Mouse (Mus musculus): ENCODE data around the gene Adprh. TPM values are rescaled to one million over a fixed set of nuclear protein-coding genes. Genes with fewer than 3 reads are reported as not detected.
A peak's percentile ranks its signal among the peaks of the same experiment; 100 is the strongest.

The Adprh gene
- polyA plus RNA-seq, 1 experiment from 2014 or later: 128 TPM

GRCm38 (mm10) chr16:38462161-38462560 is 9.7 kb upstream of the Adprh start:
- no peak for ATAC-seq (ENCODE audit: low FRiP score, low read depth)
- H3K36me3 ChIP-seq: no peaks in the 10 kb centered on the region
- WGBS: 85% methylated on average over 7 of the region's 7 CpGs

GRCm38 (mm10) chr16:38461749-38462148 is 9.2 kb upstream of the Adprh start:
- Histone ChIP-seq H3K36me3 (no peaks in the 10 kb centered on the region), H3K27ac (no peak overlapping the region), H3K4me1 (no peaks in the 10 kb centered on the region), H3K4me3 (no peak overlapping the region), H3K27me3 (no peaks in the 10 kb centered on the region), H3K9ac (no peak overlapping the region), H3K9me3 (no peaks in the 10 kb centered on the region), H3K4me2 (replicated peaks) (no peak overlapping the region)
- 84% methylated on average over 8 of the region's 8 CpGs for WGBS
- no peak for ATAC-seq (ENCODE audit: low FRiP score, low read depth)

More at GRCm38 (mm10) chr16:38462161-38462560, 9.7 kb upstream of the Adprh start:
- Histone ChIP-seq H3K27ac (no peak overlapping the region), H3K9ac (no peak overlapping the region), H3K4me1 (no peaks in the 10 kb centered on the region), H3K4me2 (replicated peaks) (no peak overlapping the region), H3K9me3 (no peaks in the 10 kb centered on the region), H3K4me3 (no peak overlapping the region), H3K27me3 (no peaks in the 10 kb centered on the region)

DNA sequence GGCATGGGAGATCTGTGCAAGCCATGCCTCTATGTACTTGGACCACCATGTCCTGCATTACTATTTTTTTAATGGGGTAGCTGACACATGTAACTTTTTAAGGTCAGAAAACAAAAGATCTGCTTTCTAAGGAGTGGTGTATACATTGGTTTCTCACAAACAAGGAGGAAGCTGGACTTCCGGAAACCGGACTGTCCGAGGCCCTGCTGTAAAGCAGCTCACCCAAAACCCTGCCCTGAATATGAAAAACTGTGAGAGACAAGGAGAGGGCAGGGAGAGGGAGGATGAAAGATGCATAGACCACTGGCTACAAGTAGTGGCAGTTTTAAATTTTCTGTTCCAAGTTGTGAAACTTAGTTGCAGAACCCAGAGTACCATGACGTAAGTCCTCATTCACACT is 7.5 kb upstream of the Adprh start:
- 88% methylated on average over 4 of the region's 4 CpGs for WGBS
- no peak for ATAC-seq (ENCODE audit: low FRiP score, low read depth)
- no peak overlapping the region for H3K4me2 ChIP-seq (replicated peaks)
- H3K36me3 ChIP-seq: no peaks in the 10 kb centered on the region
- no peaks in the 10 kb centered on the region for H3K4me1 ChIP-seq
- H3K4me3 ChIP-seq: no peak overlapping the region
- H3K27ac ChIP-seq: no peak overlapping the region
- H3K27me3 ChIP-seq: no peaks in the 10 kb centered on the region
- no peaks in the 10 kb centered on the region for H3K9me3 ChIP-seq
- no peak overlapping the region for H3K9ac ChIP-seq

GRCm38 (mm10) chr16:38458600-38459280 is 6.2 kb upstream of the Adprh start:
- no peak for ATAC-seq (ENCODE audit: low FRiP score, low read depth)
- Histone ChIP-seq H3K4me1 (no peaks in the 10 kb centered on the region), H3K27ac (no peak overlapping the region), H3K36me3 (no peaks in the 10 kb centered on the region), H3K27me3 (no peaks in the 10 kb centered on the region), H3K9me3 (no peaks in the 10 kb centered on the region), H3K4me2 (replicated peaks) (no peak overlapping the region), H3K9ac (no peak overlapping the region), H3K4me3 (no peak overlapping the region)
- 71% methylated on average over 6 of the region's 6 CpGs for WGBS

- Histone ChIP-seq H3K9ac (no peak overlapping the region), H3K36me3 (no peaks in the 10 kb centered on the region), H3K27me3 (no peaks in the 10 kb centered on the region), H3K9me3 (no peaks in the 10 kb centered on the region), H3K4me3 (no peak overlapping the region), H3K27ac (no peak overlapping the region), H3K4me1 (no peaks in the 10 kb centered on the region), H3K4me2 (replicated peaks) (no peak overlapping the region)
- WGBS: 51% methylated on average over 11 of the region's 11 CpGs
- no peak for ATAC-seq (ENCODE audit: low FRiP score, low read depth)
Measured at GRCm38 (mm10) chr16:38456812-38457567, 4.5 kb upstream of the Adprh start.

DNA sequence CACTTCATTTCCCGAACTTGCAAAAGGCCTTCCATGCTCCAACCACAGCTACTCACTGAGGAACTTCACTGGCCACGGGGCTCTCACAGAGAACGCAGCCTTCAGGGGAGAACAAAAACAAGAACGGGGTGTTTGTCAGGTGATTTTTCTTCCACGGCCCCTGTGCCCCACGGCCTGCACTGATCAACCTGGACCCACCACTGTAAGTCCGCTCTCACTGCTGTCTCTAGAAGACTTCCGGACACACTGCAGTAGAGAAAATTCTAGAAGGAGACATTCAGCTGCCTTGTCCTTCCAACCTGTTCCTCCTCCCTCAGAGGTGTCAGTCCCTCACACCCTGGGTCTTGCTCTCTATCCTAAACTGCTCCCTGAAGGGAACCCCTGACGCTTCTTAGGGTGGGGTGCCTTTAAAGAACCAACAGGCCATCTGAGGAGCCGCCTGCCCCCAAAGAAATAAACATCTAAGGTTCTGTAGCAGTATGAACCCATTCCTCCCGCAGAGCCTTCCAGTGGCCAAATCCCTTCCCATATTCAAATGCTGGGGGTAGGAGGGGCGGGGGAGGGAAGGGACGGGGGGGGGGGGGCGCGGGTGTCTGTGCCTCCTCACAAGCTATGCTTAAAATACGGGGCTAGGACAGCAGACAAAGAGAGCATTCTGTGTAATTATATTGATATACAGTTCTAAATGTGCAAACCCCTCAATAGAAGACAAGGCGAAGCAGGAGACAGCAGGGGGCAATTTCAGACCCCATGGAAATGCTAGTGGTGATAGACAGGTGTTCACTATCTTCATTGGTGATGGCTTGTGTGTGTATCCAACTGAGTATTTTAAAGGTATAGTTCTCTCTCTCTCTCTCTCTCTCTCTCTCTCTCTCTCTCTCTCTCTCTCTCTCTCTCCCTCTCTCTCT is 3.3 kb upstream of the Adprh start, which contains the start of gene Cd80:
Gene Cd80 (plus strand): TSS at position 51 of the 908 bp plus-strand sequence.
- H3K27me3 ChIP-seq: no peaks in the 10 kb centered on the region
- no peak within 1 kb of the TSS for H3K4me3 ChIP-seq
- WGBS: 68% methylated on average over 17 of the region's 17 CpGs
- no peak for ATAC-seq (ENCODE audit: low FRiP score, low read depth)
- no peak within 1 kb of the TSS for H3K4me2 ChIP-seq (replicated peaks)
- H3K36me3 ChIP-seq: no peaks in the 10 kb centered on the region
- peaks cover 9% of the 10 kb centered on the region for H3K4me1 ChIP-seq
- H3K27ac ChIP-seq: no peak within 1 kb of the TSS
- H3K9ac ChIP-seq: no peak within 1 kb of the TSS
- H3K9me3 ChIP-seq: no peaks in the 10 kb centered on the region

DNA sequence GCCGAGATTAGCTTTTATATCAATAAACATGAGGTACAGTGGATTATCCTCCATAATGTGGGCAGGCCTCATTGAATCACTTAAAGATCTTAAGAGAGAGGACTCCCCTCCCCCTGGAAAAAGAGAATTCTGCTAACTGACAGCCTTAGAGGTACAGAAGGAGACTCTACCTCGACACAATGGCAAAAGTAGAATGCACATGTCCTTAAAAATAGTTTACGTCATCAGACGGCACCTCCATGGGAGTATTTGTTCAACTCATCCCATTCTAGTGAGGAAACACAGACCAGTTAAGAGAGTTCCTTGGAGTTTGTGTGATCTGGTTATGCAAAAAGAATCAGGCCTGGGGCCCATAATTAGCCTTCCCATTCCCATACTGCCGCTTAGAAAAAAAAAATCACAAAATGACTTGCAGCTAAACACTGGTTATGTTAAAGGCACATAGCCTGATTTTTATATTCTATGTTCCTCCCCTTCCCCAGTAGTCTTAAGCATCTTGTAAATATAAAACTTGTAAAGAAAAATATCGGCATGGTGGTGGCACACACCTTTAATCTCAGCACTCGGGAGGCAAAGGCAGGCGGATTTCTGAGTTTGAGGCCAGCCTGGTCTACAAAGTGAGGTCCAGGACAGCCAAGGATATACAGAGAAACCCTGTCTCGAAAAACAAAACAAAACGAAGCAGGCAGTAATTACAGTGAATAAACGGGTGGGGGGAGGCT is 2.2 kb upstream of the Adprh start:
- no peak for ATAC-seq (ENCODE audit: low FRiP score, low read depth)
- Histone ChIP-seq H3K9me3 (no peaks in the 10 kb centered on the region), H3K4me1 (peaks cover 9% of the 10 kb centered on the region), H3K36me3 (peaks cover 9% of the 10 kb centered on the region), H3K9ac (no peak overlapping the region), H3K27ac (no peak overlapping the region), H3K27me3 (no peaks in the 10 kb centered on the region), H3K4me3 (no peak overlapping the region), H3K4me2 (replicated peaks) (no peak overlapping the region)
- WGBS: 70% methylated on average over 11 of the region's 11 CpGs

- no peaks in the 10 kb centered on the region for H3K9me3 ChIP-seq
- WGBS: 88% methylated on average over 4 of the region's 4 CpGs
- no peak overlapping the region for H3K9ac ChIP-seq
- H3K36me3 ChIP-seq: peaks cover 14% of the 10 kb centered on the region
- H3K27ac ChIP-seq: no peak overlapping the region
- no peak overlapping the region for H3K4me3 ChIP-seq
- H3K4me1 ChIP-seq: peaks cover 9% of the 10 kb centered on the region
- no peak overlapping the region for H3K4me2 ChIP-seq (replicated peaks)
- no peaks in the 10 kb centered on the region for H3K27me3 ChIP-seq
- no peak for ATAC-seq (ENCODE audit: low FRiP score, low read depth)
Measured at GRCm38 (mm10) chr16:38453952-38454351, 1.4 kb upstream of the Adprh start.

GRCm38 (mm10) chr16:38453203-38453553 is 675 bp upstream of the Adprh start:
- 27% methylated on average over 3 of the region's 3 CpGs for WGBS
- no peak; the same call in 1 of the 2 replicates for ATAC-seq (ENCODE audit: low FRiP score, low read depth)
- Histone ChIP-seq H3K9ac (peak overlapping the region; percentile 96), H3K4me2 (replicated peaks) (peak overlapping the region; percentile 80), H3K36me3 (peaks cover 21% of the 10 kb centered on the region), H3K9me3 (no peaks in the 10 kb centered on the region), H3K4me3 (peak overlapping the region; percentile 75), H3K27ac (peak overlapping the region; percentile 96), H3K27me3 (no peaks in the 10 kb centered on the region), H3K4me1 (peaks cover 9% of the 10 kb centered on the region)

- Histone ChIP-seq H3K27me3 (no peaks in the 10 kb centered on the region), H3K36me3 (peaks cover 37% of the 10 kb centered on the region), H3K9me3 (no peaks in the 10 kb centered on the region), H3K27ac (peak overlapping the region; percentile 96), H3K4me2 (replicated peaks) (peak overlapping the region; percentile 80), H3K4me1 (peaks cover 9% of the 10 kb centered on the region), H3K4me3 (peak overlapping the region; percentile 75), H3K9ac (peak overlapping the region; percentile 96)
- 38% methylated on average over 12 of the region's 12 CpGs for WGBS
- ATAC-seq (ENCODE audit: low FRiP score, low read depth): no peak
Measured at GRCm38 (mm10) chr16:38451421-38452205, 890 bp downstream of the Adprh start.

GRCm38 (mm10) chr16:38450707-38451106 is 1.8 kb downstream of the Adprh start:
- peaks cover 46% of the 10 kb centered on the region for H3K36me3 ChIP-seq
- peaks cover 9% of the 10 kb centered on the region for H3K4me1 ChIP-seq
- 0 out of 2 replicates have a peak overlapping the region, but pooled peaks have one; percentile 8 for H3K9ac ChIP-seq
- no peak overlapping the region for H3K4me3 ChIP-seq
- no peak overlapping the region for H3K27ac ChIP-seq
- no peaks in the 10 kb centered on the region for H3K9me3 ChIP-seq
- no peak for ATAC-seq (ENCODE audit: low FRiP score, low read depth)
- 90% methylated on average over 7 of the region's 7 CpGs for WGBS
- no peaks in the 10 kb centered on the region for H3K27me3 ChIP-seq
- H3K4me2 ChIP-seq (replicated peaks): no peak overlapping the region

Data from limb, embryonic 13.5 days (tissue).